Mouse (Mus musculus) erythroblast, embryonic 14.5 days (primary cell): ENCODE results near the gene Glod4.
A peak's percentile ranks its signal among the peaks of the same experiment; 100 is the strongest.

Experiments
- GATA1 ChIP-seq: IDR thresholded peaks from 2 replicates; pipeline ENCODE4 v1.6.1; 2012; ENCODE audit warnings: low read length, inconsistent platforms, mixed read lengths
- TAL1 ChIP-seq: IDR thresholded peaks from 3 replicates; pipeline ENCODE4 v1.6.1; 2012; ENCODE audit warnings: low read length, inconsistent platforms, mixed read lengths

- TF ChIP-seq GATA1 (peak; percentile 88), TAL1 (no peak)
Observed at GRCm38 (mm10) chr11:76179495-76180145, 63.9 kb downstream of the Glod4 start, which contains the start of the genes Vps53 and Fam57a.
